Mouse (Mus musculus): ENCODE data around the gene Actl6a.
"Not testable (repeated sequence)": the region's sequence is repeated elsewhere in the genome, so short reads cannot be mapped to it uniquely, and the experiment has no call there.

Gene Actl6a

GRCm38 (mm10) chr3:32705647-32706348, at the start of gene Actl6a:
Gene Actl6a, plus strand, starts transcription at chr3:32706298.
- DNase-seq (ENCODE audit: low spot score in 2 of 2), result not testable (repeated sequence)

GRCm38 (mm10) chr3:32656398-32656994, 49.6 kb upstream of the Actl6a start:
- DNase-seq (ENCODE audit: low spot score in 2 of 2), result no peak

- no peak for DNase-seq (ENCODE audit: low spot score in 2 of 2)
These were observed 47.7 kb upstream of the Actl6a start for GRCm38 (mm10) chr3:32658401-32658800.

GRCm38 (mm10) chr3:32658821-32659220, 47.3 kb upstream of the Actl6a start:
- no peak for DNase-seq (ENCODE audit: low spot score in 2 of 2)

- DNase-seq (ENCODE audit: low spot score in 2 of 2), result no peak
These were observed 46.6 kb upstream of the Actl6a start for GRCm38 (mm10) chr3:32659506-32659905.

GRCm38 (mm10) chr3:32660276-32660675, 45.8 kb upstream of the Actl6a start:
- peak; percentile 27 to 41 for DNase-seq (ENCODE audit: low spot score in 2 of 2)

GRCm38 (mm10) chr3:32660831-32661555, 45.1 kb upstream of the Actl6a start:
- DNase-seq (ENCODE audit: low spot score in 2 of 2), result no peak

- DNase-seq (ENCODE audit: low spot score in 2 of 2), result no peak
These were observed 44.6 kb upstream of the Actl6a start for GRCm38 (mm10) chr3:32661556-32661930.

GRCm38 (mm10) chr3:32668256-32668959, 37.7 kb upstream of the Actl6a start:
- DNase-seq (ENCODE audit: low spot score in 2 of 2), result no peak

GRCm38 (mm10) chr3:32669211-32669610, 36.9 kb upstream of the Actl6a start:
- DNase-seq (ENCODE audit: low spot score in 2 of 2), result peak; percentile 25 to 27

- no peak for DNase-seq (ENCODE audit: low spot score in 2 of 2)
These were observed 35.9 kb upstream of the Actl6a start for GRCm38 (mm10) chr3:32670196-32670595.

GRCm38 (mm10) chr3:32673151-32673550, 32.9 kb upstream of the Actl6a start:
- no peak for DNase-seq (ENCODE audit: low spot score in 2 of 2)

GRCm38 (mm10) chr3:32676393-32676792, 29.7 kb upstream of the Actl6a start:
- no peak for DNase-seq (ENCODE audit: low spot score in 2 of 2)

GRCm38 (mm10) chr3:32682910-32683531, 23.1 kb upstream of the Actl6a start:
- no peak for DNase-seq (ENCODE audit: low spot score in 2 of 2)

- no peak for DNase-seq (ENCODE audit: low spot score in 2 of 2)
These were observed 21.5 kb upstream of the Actl6a start for GRCm38 (mm10) chr3:32684631-32685030.

GRCm38 (mm10) chr3:32686537-32686936, 19.6 kb upstream of the Actl6a start:
- DNase-seq (ENCODE audit: low spot score in 2 of 2), result no peak

GRCm38 (mm10) chr3:32687156-32687555, 18.9 kb upstream of the Actl6a start:
- no peak for DNase-seq (ENCODE audit: low spot score in 2 of 2)

- DNase-seq (ENCODE audit: low spot score in 2 of 2), result no peak
These were observed 16.5 kb upstream of the Actl6a start for GRCm38 (mm10) chr3:32689567-32689999.

- DNase-seq (ENCODE audit: low spot score in 2 of 2), result no peak
These were observed 16.1 kb upstream of the Actl6a start for GRCm38 (mm10) chr3:32690008-32690407.

GRCm38 (mm10) chr3:32690901-32691300, 15.2 kb upstream of the Actl6a start:
- DNase-seq (ENCODE audit: low spot score in 2 of 2), result no peak

- DNase-seq (ENCODE audit: low spot score in 2 of 2), result no peak
These were observed 14.3 kb upstream of the Actl6a start for GRCm38 (mm10) chr3:32691841-32692240.

- no peak for DNase-seq (ENCODE audit: low spot score in 2 of 2)
These were observed 11.9 kb upstream of the Actl6a start for GRCm38 (mm10) chr3:32694211-32694610.
